Mouse (Mus musculus): Measurements from ENCODE around the gene Zfp503. TPM values are rescaled to one million over a fixed set of nuclear protein-coding genes. Genes with fewer than 3 reads are reported as not detected.

The Zfp503 gene
- polyA plus RNA-seq, 1 experiment from 2014 or later = 0.82 TPM

- ATAC-seq (ENCODE audit: low read depth) (no peak), DNase-seq (no peak)
- no peak overlapping the region for H3K27ac ChIP-seq
- H3K4me2 ChIP-seq = no peak overlapping the region
- H3K9ac ChIP-seq = no peak overlapping the region
- no peak overlapping the region for H3K4me3 ChIP-seq (replicated peaks)
- no peaks in the 10 kb centered on the region for H3K4me1 ChIP-seq (replicated peaks)
- H3K36me3 ChIP-seq = no peaks in the 10 kb centered on the region
- WGBS (ENCODE audit: insufficient replicate concordance) = 58% methylated on average over 8 of the region's 8 CpGs
- no peaks in the 10 kb centered on the region for H3K9me3 ChIP-seq (replicated peaks)
- H3K27me3 ChIP-seq = no peaks in the 10 kb centered on the region
These were observed 30.2 kb downstream of the Zfp503 start for GRCm38 (mm10) chr14:21959243-21959642.

- H3K4me2 ChIP-seq = no peak overlapping the region
- H3K27ac ChIP-seq = no peak overlapping the region
- ATAC-seq (ENCODE audit: low read depth) (no peak), DNase-seq (no peak)
- H3K4me1 ChIP-seq (replicated peaks) = no peaks in the 10 kb centered on the region
- no peak overlapping the region for H3K9ac ChIP-seq
- 65% methylated on average over 5 of the region's 5 CpGs for WGBS (ENCODE audit: insufficient replicate concordance)
- no peak overlapping the region for H3K4me3 ChIP-seq (replicated peaks)
- no peaks in the 10 kb centered on the region for H3K27me3 ChIP-seq
- H3K36me3 ChIP-seq = no peaks in the 10 kb centered on the region
- no peaks in the 10 kb centered on the region for H3K9me3 ChIP-seq (replicated peaks)
These were observed 30.8 kb downstream of the Zfp503 start for GRCm38 (mm10) chr14:21958643-21959042.

- 60% methylated on average over 7 of the region's 7 CpGs for WGBS (ENCODE audit: insufficient replicate concordance)
- DNase-seq (no peak), ATAC-seq (ENCODE audit: low read depth) (no peak)
- Histone ChIP-seq H3K4me1 (replicated peaks) (no peaks in the 10 kb centered on the region), H3K27me3 (no peaks in the 10 kb centered on the region), H3K4me3 (replicated peaks) (no peak overlapping the region), H3K36me3 (no peaks in the 10 kb centered on the region), H3K4me2 (no peak overlapping the region), H3K9ac (no peak overlapping the region), H3K9me3 (replicated peaks) (no peaks in the 10 kb centered on the region), H3K27ac (no peak overlapping the region)
These were observed 36.9 kb downstream of the Zfp503 start for GRCm38 (mm10) chr14:21952541-21952940.

- H3K4me3 ChIP-seq (replicated peaks) = no peak overlapping the region
- DNase-seq = no peak
- no peak overlapping the region for H3K4me2 ChIP-seq
- 66% methylated on average over 10 of the region's 10 CpGs for WGBS (ENCODE audit: insufficient replicate concordance)
- no peaks in the 10 kb centered on the region for H3K27me3 ChIP-seq
- H3K4me1 ChIP-seq (replicated peaks) = no peaks in the 10 kb centered on the region
- H3K9ac ChIP-seq = no peak overlapping the region
- no peaks in the 10 kb centered on the region for H3K36me3 ChIP-seq
- no peak for ATAC-seq (ENCODE audit: low read depth)
- H3K9me3 ChIP-seq (replicated peaks) = no peaks in the 10 kb centered on the region
- H3K27ac ChIP-seq = no peak overlapping the region
These were observed 37.4 kb downstream of the Zfp503 start for GRCm38 (mm10) chr14:21951896-21952523.

GRCm38 (mm10) chr14:21944946-21945345 is 44.5 kb downstream of the Zfp503 start:
- no peaks in the 10 kb centered on the region for H3K27me3 ChIP-seq
- no peak overlapping the region for H3K9ac ChIP-seq
- DNase-seq (no peak), ATAC-seq (ENCODE audit: low read depth) (no peak)
- WGBS (ENCODE audit: insufficient replicate concordance) = 72% methylated on average over 9 of the region's 9 CpGs
- H3K27ac ChIP-seq = no peak overlapping the region
- no peaks in the 10 kb centered on the region for H3K36me3 ChIP-seq
- H3K4me2 ChIP-seq = no peak overlapping the region
- H3K9me3 ChIP-seq (replicated peaks) = no peaks in the 10 kb centered on the region
- H3K4me3 ChIP-seq (replicated peaks) = no peak overlapping the region
- H3K4me1 ChIP-seq (replicated peaks) = no peaks in the 10 kb centered on the region

- H3K27me3 ChIP-seq = no peaks in the 10 kb centered on the region
- no peak overlapping the region for H3K4me2 ChIP-seq
- DNase-seq = no peak
- no peak overlapping the region for H3K4me3 ChIP-seq (replicated peaks)
- H3K36me3 ChIP-seq = no peaks in the 10 kb centered on the region
- H3K9me3 ChIP-seq (replicated peaks) = no peaks in the 10 kb centered on the region
- ATAC-seq (ENCODE audit: low read depth) = no peak
- H3K4me1 ChIP-seq (replicated peaks) = no peaks in the 10 kb centered on the region
- WGBS (ENCODE audit: insufficient replicate concordance) = 13% methylated on average over 2 of the region's 2 CpGs
- H3K27ac ChIP-seq = no peak overlapping the region
- H3K9ac ChIP-seq = no peak overlapping the region
These were observed 47.8 kb downstream of the Zfp503 start for GRCm38 (mm10) chr14:21941581-21941980.

- H3K4me3 ChIP-seq (replicated peaks) = no peak overlapping the region
- no peaks in the 10 kb centered on the region for H3K36me3 ChIP-seq
- no peak for ATAC-seq (ENCODE audit: low read depth)
- H3K27me3 ChIP-seq = no peaks in the 10 kb centered on the region
- H3K9me3 ChIP-seq (replicated peaks) = no peaks in the 10 kb centered on the region
- 63% methylated on average over 2 of the region's 2 CpGs for WGBS (ENCODE audit: insufficient replicate concordance)
- no peaks in the 10 kb centered on the region for H3K4me1 ChIP-seq (replicated peaks)
- no peak overlapping the region for H3K9ac ChIP-seq
- DNase-seq = no peak
- H3K27ac ChIP-seq = no peak overlapping the region
- H3K4me2 ChIP-seq = no peak overlapping the region
These were observed 52.3 kb downstream of the Zfp503 start for GRCm38 (mm10) chr14:21937116-21937515.

- Histone ChIP-seq H3K27ac (no peak overlapping the region), H3K9me3 (replicated peaks) (no peaks in the 10 kb centered on the region), H3K4me3 (replicated peaks) (no peak overlapping the region), H3K9ac (no peak overlapping the region), H3K4me2 (no peak overlapping the region), H3K27me3 (no peaks in the 10 kb centered on the region), H3K4me1 (replicated peaks) (no peaks in the 10 kb centered on the region), H3K36me3 (no peaks in the 10 kb centered on the region)
- ATAC-seq (ENCODE audit: low read depth) (no peak), DNase-seq (no peak)
- 55% methylated on average over 6 of the region's 6 CpGs for WGBS (ENCODE audit: insufficient replicate concordance)
These were observed 53.2 kb downstream of the Zfp503 start for GRCm38 (mm10) chr14:21936102-21936630.

Small RNA genes lying within 50 kb of the gene (microRNA-seq; reads per million reads assigned to microRNA genes)
- not detected for gene Gm27532

Other genes starting within 250 kb of the Zfp503 start
- 3.7 and 4.9 TPM in 2 replicates for gene Samd8, start 239.1 kb downstream of the Zfp503 start, polyA plus RNA-seq (2015; fragmentation: Nextera tagmentation; extraction: Ambion mirVana)
- not detected in 2 replicates for gene Dusp13, start 238.4 kb downstream of the Zfp503 start, polyA plus RNA-seq (2015; fragmentation: Nextera tagmentation; extraction: Ambion mirVana)
- gene Vdac2, start 164.4 kb downstream of the Zfp503 start, polyA plus RNA-seq (2015; fragmentation: Nextera tagmentation; extraction: Ambion mirVana) = 173 and 189 TPM in 2 replicates
- gene Comtd1, start 140.6 kb downstream of the Zfp503 start, polyA plus RNA-seq (2015; fragmentation: Nextera tagmentation; extraction: Ambion mirVana) = 30.6 and 34.1 TPM in 2 replicates
- 0.25 and 0.27 TPM in 2 replicates for gene Lrmda, start 30.1 kb upstream of the Zfp503 start, polyA plus RNA-seq (2015; fragmentation: Nextera tagmentation; extraction: Ambion mirVana)

All from liver, embryonic 13.5 days (tissue).